Mouse (Mus musculus): ENCODE measurements around the gene Gss. TPM values are rescaled to one million over a fixed set of nuclear protein-coding genes. Genes with fewer than 3 reads are reported as not detected.
A peak's percentile ranks its signal among the peaks of the same experiment; 100 is the strongest.

The Gss gene
- polyA plus RNA-seq, 1 experiment: 18.4 TPM

- Histone ChIP-seq H3K27ac (ENCODE audit: insufficient read depth, low read length) (no peak overlapping the region), H3K4me3 (ENCODE audit: insufficient read depth, low read length) (no peak overlapping the region), H3K4me1 (ENCODE audit: control insufficient read depth, insufficient read depth, low read length) (peaks cover 4% of the 10 kb centered on the region)
- no peak for TF ChIP-seq CTCF (IDR thresholded peaks at IDR 0.05; ENCODE audit: extremely low read depth, insufficient read depth, low read length)
- no peak for TF ChIP-seq POLR2A (IDR thresholded peaks at IDR 0.05; ENCODE audit: extremely low read depth, insufficient read depth, low read length)
Observed at GRCm38 (mm10) chr2:155632138-155632936, 39.7 kb upstream of the Gss start.

GRCm38 (mm10) chr2:155630590-155631416 lies 38.2 kb upstream of the Gss start:
- H3K4me3 ChIP-seq (ENCODE audit: insufficient read depth, low read length): no peak overlapping the region
- peak overlapping the region; percentile 14; the same call in 1 of the 2 replicates for H3K27ac ChIP-seq (ENCODE audit: insufficient read depth, low read length)
- TF ChIP-seq POLR2A (IDR thresholded peaks at IDR 0.05; ENCODE audit: extremely low read depth, insufficient read depth, low read length): no peak
- no peak for TF ChIP-seq CTCF (IDR thresholded peaks at IDR 0.05; ENCODE audit: extremely low read depth, insufficient read depth, low read length)
- peaks cover 4% of the 10 kb centered on the region for H3K4me1 ChIP-seq (ENCODE audit: control insufficient read depth, insufficient read depth, low read length)

GRCm38 (mm10) chr2:155630153-155630552 lies 37.5 kb upstream of the Gss start:
- no peak for TF ChIP-seq POLR2A (IDR thresholded peaks at IDR 0.05; ENCODE audit: extremely low read depth, insufficient read depth, low read length)
- TF ChIP-seq CTCF (IDR thresholded peaks at IDR 0.05; ENCODE audit: extremely low read depth, insufficient read depth, low read length): no peak
- peaks cover 4% of the 10 kb centered on the region for H3K4me1 ChIP-seq (ENCODE audit: control insufficient read depth, insufficient read depth, low read length)
- 0 out of 2 replicates have a peak overlapping the region, but pooled peaks have one; percentile 14 for H3K27ac ChIP-seq (ENCODE audit: insufficient read depth, low read length)
- no peak overlapping the region for H3K4me3 ChIP-seq (ENCODE audit: insufficient read depth, low read length)

GRCm38 (mm10) chr2:155629231-155629661 lies 36.6 kb upstream of the Gss start:
- Histone ChIP-seq H3K27ac (ENCODE audit: insufficient read depth, low read length) (peak overlapping the region; percentile 38), H3K4me1 (ENCODE audit: control insufficient read depth, insufficient read depth, low read length) (peaks cover 4% of the 10 kb centered on the region), H3K4me3 (ENCODE audit: insufficient read depth, low read length) (peak overlapping the region; percentile 27)
- peak; percentile 45; the same call in 1 of the 2 replicates for TF ChIP-seq POLR2A (IDR thresholded peaks at IDR 0.05; ENCODE audit: extremely low read depth, insufficient read depth, low read length)
- TF ChIP-seq CTCF (IDR thresholded peaks at IDR 0.05; ENCODE audit: extremely low read depth, insufficient read depth, low read length): no peak

- H3K4me3 ChIP-seq (ENCODE audit: insufficient read depth, low read length): peak overlapping the region; percentile 27; the same call in 1 of the 2 replicates
- TF ChIP-seq CTCF (IDR thresholded peaks at IDR 0.05; ENCODE audit: extremely low read depth, insufficient read depth, low read length) (no peak), POLR2A (IDR thresholded peaks at IDR 0.05; ENCODE audit: extremely low read depth, insufficient read depth, low read length) (no peak)
- H3K27ac ChIP-seq (ENCODE audit: insufficient read depth, low read length): no peak overlapping the region; the same call in 1 of the 2 replicates
- H3K4me1 ChIP-seq (ENCODE audit: control insufficient read depth, insufficient read depth, low read length): peaks cover 4% of the 10 kb centered on the region
Observed at GRCm38 (mm10) chr2:155628519-155628918, 35.9 kb upstream of the Gss start.

- Histone ChIP-seq H3K27ac (ENCODE audit: insufficient read depth, low read length) (no peak overlapping the region), H3K4me1 (ENCODE audit: control insufficient read depth, insufficient read depth, low read length) (peaks cover 4% of the 10 kb centered on the region), H3K4me3 (ENCODE audit: insufficient read depth, low read length) (no peak overlapping the region)
- TF ChIP-seq CTCF (IDR thresholded peaks at IDR 0.05; ENCODE audit: extremely low read depth, insufficient read depth, low read length) (no peak), POLR2A (IDR thresholded peaks at IDR 0.05; ENCODE audit: extremely low read depth, insufficient read depth, low read length) (no peak)
Observed at GRCm38 (mm10) chr2:155628112-155628511, 35.5 kb upstream of the Gss start.

- H3K4me3 ChIP-seq (ENCODE audit: insufficient read depth, low read length): no peak overlapping the region
- TF ChIP-seq CTCF (IDR thresholded peaks at IDR 0.05; ENCODE audit: extremely low read depth, insufficient read depth, low read length) (peak; percentile 85), POLR2A (IDR thresholded peaks at IDR 0.05; ENCODE audit: extremely low read depth, insufficient read depth, low read length) (no peak)
- peaks cover 4% of the 10 kb centered on the region for H3K4me1 ChIP-seq (ENCODE audit: control insufficient read depth, insufficient read depth, low read length)
- no peak overlapping the region for H3K27ac ChIP-seq (ENCODE audit: insufficient read depth, low read length)
Observed at GRCm38 (mm10) chr2:155627030-155627738, 34.6 kb upstream of the Gss start.

GRCm38 (mm10) chr2:155626277-155626676 lies 33.7 kb upstream of the Gss start:
- Histone ChIP-seq H3K4me3 (ENCODE audit: insufficient read depth, low read length) (no peak overlapping the region), H3K27ac (ENCODE audit: insufficient read depth, low read length) (no peak overlapping the region), H3K4me1 (ENCODE audit: control insufficient read depth, insufficient read depth, low read length) (peaks cover 4% of the 10 kb centered on the region)
- TF ChIP-seq POLR2A (IDR thresholded peaks at IDR 0.05; ENCODE audit: extremely low read depth, insufficient read depth, low read length): no peak
- TF ChIP-seq CTCF (IDR thresholded peaks at IDR 0.05; ENCODE audit: extremely low read depth, insufficient read depth, low read length): no peak

- TF ChIP-seq CTCF (IDR thresholded peaks at IDR 0.05; ENCODE audit: extremely low read depth, insufficient read depth, low read length): peak; percentile 85
- TF ChIP-seq POLR2A (IDR thresholded peaks at IDR 0.05; ENCODE audit: extremely low read depth, insufficient read depth, low read length): no peak
- Histone ChIP-seq H3K4me3 (ENCODE audit: insufficient read depth, low read length) (no peak overlapping the region), H3K27ac (ENCODE audit: insufficient read depth, low read length) (no peak overlapping the region), H3K4me1 (ENCODE audit: control insufficient read depth, insufficient read depth, low read length) (peaks cover 4% of the 10 kb centered on the region)
Observed at GRCm38 (mm10) chr2:155624730-155625129, 32.1 kb upstream of the Gss start.

Data from cortical plate, adult 2 months (tissue).